Mouse (Mus musculus): Measurements from ENCODE around the gene Rnf144b. TPM values are rescaled to one million over a fixed set of nuclear protein-coding genes. Genes with fewer than 3 reads are reported as not detected.

The Rnf144b gene
- polyA plus RNA-seq, 2 experiments from 2014 or later, result 0.07 TPM; not detected in 1

DNA sequence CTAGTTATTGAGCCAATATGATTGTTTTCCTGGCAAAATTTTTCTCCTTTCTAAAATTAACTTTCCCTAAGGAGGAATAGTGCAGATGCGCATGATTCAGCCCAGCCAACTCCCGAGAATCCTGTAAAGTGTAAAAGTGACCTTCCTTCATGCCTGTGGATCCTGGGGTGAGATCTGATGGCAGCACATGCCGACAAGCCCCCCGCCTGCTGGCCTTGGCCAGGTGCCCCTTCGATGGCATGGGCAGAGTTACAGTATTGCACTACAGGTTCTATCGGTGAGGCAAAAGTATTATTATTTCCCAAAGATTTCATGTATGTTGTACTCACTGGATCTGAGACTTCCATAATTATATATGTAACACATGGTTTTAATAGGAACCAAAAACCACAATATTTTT lies 2.5 kb downstream of the Rnf144b start:
- ATAC-seq, result no peak

GRCm38 (mm10) chr13:47125595-47125994 lies 3.1 kb downstream of the Rnf144b start:
- ATAC-seq, result no peak

GRCm38 (mm10) chr13:47129090-47129489 lies 6.6 kb downstream of the Rnf144b start:
- no peak for ATAC-seq

DNA sequence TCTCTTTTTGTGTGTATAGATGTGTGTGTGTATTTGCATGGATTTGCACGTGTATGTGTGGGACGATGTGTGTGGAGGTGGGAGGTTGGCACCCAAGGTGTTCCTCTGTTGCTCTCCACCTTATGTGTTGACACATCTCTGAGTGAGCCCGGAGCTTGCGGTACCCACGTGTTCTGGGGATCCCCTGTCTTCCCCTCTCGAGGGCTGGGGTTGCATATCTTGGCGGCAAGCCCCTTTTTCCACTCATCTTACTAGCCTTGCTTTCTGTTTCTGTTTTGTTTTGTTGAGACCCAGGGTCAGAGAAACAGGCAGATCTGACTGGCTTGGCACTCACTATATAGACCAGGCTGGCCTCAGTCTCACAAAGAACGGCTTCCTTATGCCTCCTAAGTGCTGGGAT lies 10.6 kb downstream of the Rnf144b start:
- ATAC-seq, result no peak

GRCm38 (mm10) chr13:47134836-47135235 lies 12.4 kb downstream of the Rnf144b start:
- no peak for ATAC-seq

DNA sequence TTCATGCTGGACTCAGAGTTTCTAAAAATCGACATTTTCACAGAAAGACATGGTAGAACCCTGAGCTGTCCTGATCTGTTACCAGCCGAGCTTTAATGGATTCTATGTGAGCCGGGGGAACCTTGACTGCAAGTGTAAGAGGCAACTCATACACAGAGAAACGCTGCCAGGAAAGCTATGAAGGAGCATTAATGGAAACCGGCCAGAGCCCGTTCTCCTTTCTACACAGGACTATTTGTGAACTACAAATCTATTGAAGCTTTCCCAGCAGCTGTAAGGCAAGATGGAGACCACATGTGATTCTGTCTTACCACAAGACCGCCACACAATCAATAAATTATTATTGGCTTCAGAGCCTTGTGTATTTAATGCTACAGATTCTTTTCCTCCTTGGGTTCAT lies 13.3 kb downstream of the Rnf144b start:
- ATAC-seq, result no peak

- ATAC-seq, result no peak
Measured at GRCm38 (mm10) chr13:47142764-47143163, 20.3 kb downstream of the Rnf144b start.

- no peak for ATAC-seq
Measured at GRCm38 (mm10) chr13:47145939-47146338, 23.5 kb downstream of the Rnf144b start.

- no peak for ATAC-seq
Measured at GRCm38 (mm10) chr13:47146388-47146787, 23.9 kb downstream of the Rnf144b start.

GRCm38 (mm10) chr13:47148573-47148972 lies 26.1 kb downstream of the Rnf144b start:
- ATAC-seq, result no peak

- ATAC-seq, result no peak
Measured at GRCm38 (mm10) chr13:47149993-47150392, 27.5 kb downstream of the Rnf144b start.

GRCm38 (mm10) chr13:47151060-47151459 lies 28.6 kb downstream of the Rnf144b start:
- ATAC-seq, result no peak

GRCm38 (mm10) chr13:47152390-47152789 lies 29.9 kb downstream of the Rnf144b start:
- ATAC-seq, result no peak

DNA sequence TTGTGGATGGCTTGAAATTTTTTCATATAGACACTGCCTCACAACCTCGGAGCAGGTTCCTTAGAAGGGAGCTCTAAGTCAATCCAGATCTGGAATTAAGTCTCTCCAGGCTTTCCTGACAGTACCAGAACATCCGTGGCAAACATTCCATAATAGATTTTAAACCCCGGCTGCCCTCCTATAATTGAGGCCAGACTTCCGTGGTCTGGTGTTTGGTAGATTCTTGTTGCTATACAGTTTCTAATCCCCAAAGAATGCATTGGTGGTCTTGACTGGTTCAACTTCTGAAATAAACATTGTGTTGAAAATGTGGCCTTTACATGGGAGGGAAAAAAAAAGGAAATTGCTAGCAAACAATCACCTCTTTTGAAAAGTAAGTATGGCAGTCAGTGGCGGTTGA lies 30.8 kb downstream of the Rnf144b start:
- ATAC-seq, result no peak

GRCm38 (mm10) chr13:47154866-47155265 lies 32.4 kb downstream of the Rnf144b start:
- no peak for ATAC-seq

GRCm38 (mm10) chr13:47156841-47157240 lies 34.4 kb downstream of the Rnf144b start:
- no peak for ATAC-seq

DNA sequence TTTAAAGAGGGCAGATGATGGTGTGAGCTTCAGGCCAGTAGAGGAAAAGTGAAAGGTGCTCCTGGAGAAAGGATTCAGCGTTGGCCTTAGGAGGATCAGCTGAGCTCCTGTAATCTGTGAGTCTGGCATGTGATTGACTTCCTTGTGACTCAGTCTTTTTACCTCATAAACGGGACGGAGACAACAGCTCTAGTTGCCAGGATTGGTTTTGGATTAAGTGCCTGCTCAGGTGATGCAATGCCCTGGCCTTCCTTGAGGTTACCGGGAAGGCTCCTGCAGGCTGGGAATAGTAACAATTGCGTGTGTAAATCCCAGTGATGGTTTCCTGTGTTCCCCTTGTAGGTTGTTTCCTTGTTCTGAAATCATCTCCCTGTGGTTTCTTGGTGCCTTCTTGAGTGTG lies 39.5 kb downstream of the Rnf144b start:
- ATAC-seq, result no peak

DNA sequence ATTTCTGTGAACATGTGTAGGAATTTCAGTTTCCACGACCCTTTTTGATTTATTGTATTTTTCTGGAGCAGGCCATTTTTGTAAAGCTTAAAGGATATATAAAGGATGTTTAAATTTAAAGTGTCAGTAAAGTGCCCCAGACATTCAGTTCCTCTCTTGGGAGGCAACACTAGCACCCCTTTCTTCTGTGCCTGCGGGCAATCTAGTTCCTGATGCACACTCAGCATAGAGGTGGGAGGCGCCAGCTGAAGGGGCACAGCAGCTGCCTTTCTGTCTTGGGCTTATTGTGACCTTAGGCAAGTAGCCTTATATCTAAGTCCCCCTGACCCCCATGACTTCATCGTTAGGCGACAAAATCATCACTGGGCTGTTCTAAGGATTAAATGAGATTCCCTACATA lies 42.3 kb downstream of the Rnf144b start:
- no peak for ATAC-seq

GRCm38 (mm10) chr13:47165261-47165660 lies 42.8 kb downstream of the Rnf144b start:
- no peak for ATAC-seq

DNA sequence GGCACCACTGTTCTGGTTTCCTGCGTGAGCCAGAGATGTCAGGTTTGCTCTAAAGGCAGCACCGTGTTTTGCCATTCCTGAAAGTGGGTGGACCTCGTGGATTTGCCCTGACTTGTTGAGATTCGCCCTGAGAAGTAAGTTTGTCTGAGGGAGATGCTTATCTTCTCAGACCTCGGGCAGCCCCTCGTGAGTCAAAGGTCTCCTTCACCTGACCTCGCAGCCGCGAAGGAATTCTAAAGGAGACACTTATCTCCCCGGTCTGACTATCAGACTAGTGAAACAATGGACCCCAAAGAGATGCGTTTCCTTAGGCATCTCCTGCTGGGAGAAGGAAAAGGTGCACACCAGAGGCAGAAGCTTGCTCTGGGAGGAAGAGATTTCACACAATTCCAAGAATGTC lies 46.0 kb downstream of the Rnf144b start:
- no peak for ATAC-seq

DNA sequence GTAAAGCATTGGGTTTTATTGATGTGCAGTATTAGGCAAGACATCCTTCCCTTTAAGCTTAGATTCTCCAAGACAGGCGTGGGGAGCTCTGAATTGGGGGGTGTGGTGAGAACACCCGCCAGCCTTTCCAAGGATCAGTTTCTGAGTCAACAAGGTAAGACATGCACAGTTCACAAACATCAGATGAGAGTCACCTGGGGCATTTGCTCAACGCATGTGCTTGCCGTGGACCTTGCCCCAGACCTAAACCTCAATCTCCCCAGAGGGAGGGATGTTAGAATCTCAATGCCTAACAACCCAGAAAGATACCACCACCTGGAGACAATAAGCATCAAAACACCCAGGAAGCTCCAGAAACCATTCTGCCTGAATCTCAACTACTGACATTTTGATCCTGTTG lies 47.6 kb downstream of the Rnf144b start:
- no peak for ATAC-seq

- ATAC-seq, result no peak
Measured at GRCm38 (mm10) chr13:47170811-47171555, 48.5 kb downstream of the Rnf144b start.

GRCm38 (mm10) chr13:47172891-47173290 lies 50.4 kb downstream of the Rnf144b start:
- ATAC-seq, result no peak

GRCm38 (mm10) chr13:47178182-47178581 lies 55.7 kb downstream of the Rnf144b start:
- ATAC-seq, result no peak

DNA sequence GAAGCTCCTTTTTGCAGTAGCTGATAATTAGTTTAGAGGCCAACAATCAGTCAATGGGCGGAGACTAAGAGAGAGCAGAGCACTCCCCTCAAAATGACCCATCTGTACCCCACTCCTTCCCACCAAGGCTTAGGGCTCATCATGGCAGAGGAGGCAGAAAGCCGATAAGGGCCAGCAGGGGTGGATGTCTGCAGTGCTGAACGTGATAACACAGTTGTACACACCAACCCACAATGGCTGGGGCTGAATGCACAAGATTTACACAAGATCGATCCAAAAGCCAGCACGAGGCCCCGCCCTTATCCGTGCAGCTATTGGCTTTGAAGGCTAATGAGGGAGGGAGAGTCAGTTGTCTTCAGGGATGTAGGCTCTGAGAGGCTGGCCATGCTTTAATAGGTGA lies 58.3 kb downstream of the Rnf144b start:
- ATAC-seq, result no peak
